Mouse (Mus musculus) forebrain, embryonic 12.5 days (tissue): ENCODE measurements around the gene Rcn3. TPM values are rescaled to one million over a fixed set of nuclear protein-coding genes. Genes with fewer than 3 reads are reported as not detected.
A peak's percentile ranks its signal among the peaks of the same experiment; 100 is the strongest.

Experiments
- ATAC-seq: fragments of 200-750 bp; cut with Nextera tagmentation; 2 replicates; pipeline ENCODE4 v1.8.0; 2017; ENCODE audit warnings: moderate TSS enrichment; ENCODE audit not compliant: low FRiP score
- H3K27ac ChIP-seq: fragments of 300-500 bp; sonication (generic); 2 replicates; pipeline ENCODE4 v1.5.1; 2016; ENCODE audit warnings: mild to moderate bottlenecking
- H3K27me3 ChIP-seq: fragments of 300-500 bp; sonication (generic); 2 replicates; pipeline ENCODE4 v1.6.1; 2016; ENCODE audit warnings: mild to moderate bottlenecking
- H3K36me3 ChIP-seq: fragments of 300-500 bp; sonication (generic); replicated peaks from 2 replicates; pipeline ENCODE4 v1.6.1; 2016; ENCODE audit warnings: mild to moderate bottlenecking
- H3K4me1 ChIP-seq: fragments of 300-500 bp; sonication (generic); 2 replicates; pipeline ENCODE4 v1.6.1; 2016
- H3K4me2 ChIP-seq: fragments of 300-500 bp; sonication (generic); 2 replicates; pipeline ENCODE4 v1.6.1; 2016; ENCODE audit warnings: mild to moderate bottlenecking, moderate library complexity
- H3K4me3 ChIP-seq: fragments of 300-500 bp; sonication (generic); replicated peaks from 2 replicates; pipeline ENCODE4 v1.5.1; 2016; ENCODE audit warnings: mild to moderate bottlenecking
- H3K9ac ChIP-seq: fragments of 300-500 bp; sonication (generic); 2 replicates; pipeline ENCODE4 v1.6.1; 2016; ENCODE audit warnings: mild to moderate bottlenecking
- H3K9me3 ChIP-seq: fragments of 300-500 bp; sonication (generic); 2 replicates; pipeline ENCODE4 v1.6.1; 2016
- WGBS: fragments of 180-500 bp; shearing (Covaris S2); methylation state at CpG from one replicate; pipeline ENCODE4 v1.1.7; 2016; 5-methylcytosine and 5-hydroxymethylcytosine counted together
- microRNA counts: library from miRNA; unstranded; fragments of <30 nt; microRNA quantifications from one replicate; lab custom pipeline; 2017
- microRNA-seq: library from miRNA; unstranded; fragments of <30 nt; microRNA quantifications from one replicate; pipeline ENCODE4, GENCODE M21; 2017
- polyA plus RNA-seq: library from polyadenylated mRNA; unstranded; fragments of >200 nt; fragmentation: Nextera tagmentation; extraction: Ambion mirVana; gene quantifications from 2 replicates; pipeline ENCODE4 v1.2.1, GENCODE M21; 2016

Rcn3 gene
- polyA plus RNA-seq, 1 experiment from 2014 or later: 101 TPM

GRCm38 (mm10) chr7:45033722-45034359 lies 58.2 kb downstream of the Rcn3 start:
- H3K36me3 ChIP-seq: peaks cover 99% of the 10 kb centered on the region
- no peak for ATAC-seq
- no peak overlapping the region for H3K4me2 ChIP-seq
- H3K4me3 ChIP-seq: no peak overlapping the region
- H3K9me3 ChIP-seq: no peaks in the 10 kb centered on the region
- no peak overlapping the region for H3K27ac ChIP-seq
- no peaks in the 10 kb centered on the region for H3K27me3 ChIP-seq
- H3K9ac ChIP-seq: no peak overlapping the region
- WGBS: 96% methylated on average over 19 of the region's 19 CpGs
- no peaks in the 10 kb centered on the region for H3K4me1 ChIP-seq

MicroRNA genes within 50 kb of the gene (microRNA counts, 519-probe panel; counts per million panel counts)
- microRNA mmu-miR-150 (lab: Ali Mortazavi, UCI): 3,146 counts per million, percentile 27 among the panel's probes with 10 or more counts

Small RNAs within 50 kb of the gene (microRNA-seq; reads per million reads assigned to microRNA genes)
- gene Mir150: 17.5 reads per million, percentile 32 among the genes with 10 or more reads in this experiment
- gene Mir5121: 20.1 reads per million, percentile 34 among the genes with 10 or more reads in this experiment

Other genes with a start within 250 kb of the Rcn3 start
- 95.2 and 96.0 TPM in 2 replicates for gene Akt1s1, start 243.2 kb downstream of the Rcn3 start, polyA plus RNA-seq
- 80.7 and 83.8 TPM in 2 replicates for gene Tbc1d17, start 243.1 kb downstream of the Rcn3 start, polyA plus RNA-seq
- 37.8 and 39.1 TPM in 2 replicates for gene Pnkp, start 235.1 kb downstream of the Rcn3 start, polyA plus RNA-seq
- gene Ptov1, start 222.4 kb downstream of the Rcn3 start, polyA plus RNA-seq: 595 and 609 TPM in 2 replicates
- gene Med25, start 199.5 kb downstream of the Rcn3 start, polyA plus RNA-seq: 172 and 178 TPM in 2 replicates
- gene Fuz, start 196.1 kb downstream of the Rcn3 start, polyA plus RNA-seq: 27.4 and 28.7 TPM in 2 replicates
- gene Ap2a1, start 162.7 kb downstream of the Rcn3 start, polyA plus RNA-seq: 85.8 and 94.4 TPM in 2 replicates
- 0.27 TPM in 1 of 2 replicates, not detected in the other for gene Tsks, start 149.0 kb downstream of the Rcn3 start, polyA plus RNA-seq
- 35.1 and 38.1 TPM in 2 replicates for gene Cpt1c, start 117.4 kb downstream of the Rcn3 start, polyA plus RNA-seq
- gene Prmt1, start 105.7 kb downstream of the Rcn3 start, polyA plus RNA-seq: 585 and 631 TPM in 2 replicates
- gene Irf3, start 94.6 kb downstream of the Rcn3 start, polyA plus RNA-seq: 72.4 and 73.0 TPM in 2 replicates
- gene Bcl2l12, start 93.5 kb downstream of the Rcn3 start, polyA plus RNA-seq: 57.8 and 66.4 TPM in 2 replicates
- 47.4 and 52.0 TPM in 2 replicates for gene Scaf1, start 75.9 kb downstream of the Rcn3 start, polyA plus RNA-seq
- gene Rras, start 74.3 kb downstream of the Rcn3 start, polyA plus RNA-seq: 11.4 and 13.8 TPM in 2 replicates
- 13.1 and 13.6 TPM in 2 replicates for gene Prr12, start 39.3 kb downstream of the Rcn3 start, polyA plus RNA-seq
- 53.7 and 54.4 TPM in 2 replicates for gene Nosip, start 29.8 kb downstream of the Rcn3 start, polyA plus RNA-seq
- gene Prrg2, start 29.5 kb downstream of the Rcn3 start, polyA plus RNA-seq: 17.1 and 18.2 TPM in 2 replicates
- gene Fcgrt, start 11.6 kb upstream of the Rcn3 start, polyA plus RNA-seq: 8.3 and 9.6 TPM in 2 replicates
- 1,226 and 1,285 TPM in 2 replicates for gene Rps11, start 32.2 kb upstream of the Rcn3 start, polyA plus RNA-seq
- 1,106 and 1,135 TPM in 2 replicates for gene Rpl13a, start 36.5 kb upstream of the Rcn3 start, polyA plus RNA-seq
- 0.27 TPM in 1 of 2 replicates, not detected in the other for gene Gm45713, start 44.0 kb upstream of the Rcn3 start, polyA plus RNA-seq
- 0.21 and 0.72 TPM in 2 replicates for gene Flt3l, start 44.2 kb upstream of the Rcn3 start, polyA plus RNA-seq
- 95.0 and 97.5 TPM in 2 replicates for gene Pih1d1, start 62.1 kb upstream of the Rcn3 start, polyA plus RNA-seq
- 41.9 and 42.9 TPM in 2 replicates for gene Aldh16a1, start 62.4 kb upstream of the Rcn3 start, polyA plus RNA-seq
- 6.3 and 7.9 TPM in 2 replicates for gene Slc17a7, start 71.7 kb upstream of the Rcn3 start, polyA plus RNA-seq
- gene Gfy, start 87.3 kb upstream of the Rcn3 start, polyA plus RNA-seq: 0.52 and 1.4 TPM in 2 replicates
- gene Pth2, start 88.8 kb upstream of the Rcn3 start, polyA plus RNA-seq: 0.45 and 1.5 TPM in 2 replicates
- gene Ccdc155, start 112.7 kb upstream of the Rcn3 start, polyA plus RNA-seq: 1.2 TPM in 2 replicates
- 0.72 and 0.78 TPM in 2 replicates for gene Dkkl1, start 119.9 kb upstream of the Rcn3 start, polyA plus RNA-seq
- 245 and 256 TPM in 2 replicates for gene Tead2, start 123.5 kb upstream of the Rcn3 start, polyA plus RNA-seq
- 1.2 and 1.3 TPM in 2 replicates for gene Cd37, start 146.9 kb upstream of the Rcn3 start, polyA plus RNA-seq
- gene Slc6a16, start 148.9 kb upstream of the Rcn3 start, polyA plus RNA-seq: 0.09 and 0.20 TPM in 2 replicates
- not detected in 2 replicates for gene Slc6a21, start 185.3 kb upstream of the Rcn3 start, polyA plus RNA-seq
- gene Trpm4, start 241.6 kb upstream of the Rcn3 start, polyA plus RNA-seq: 4.6 and 6.6 TPM in 2 replicates
- 0.13 and 0.20 TPM in 2 replicates for gene Hrc, start 243.1 kb upstream of the Rcn3 start, polyA plus RNA-seq